Mouse (Mus musculus): ENCODE results near the gene Trpc5os. TPM values are rescaled to one million over a fixed set of nuclear protein-coding genes. Genes with fewer than 3 reads are reported as not detected.

The Trpc5os gene
- polyA plus RNA-seq, 1 experiment from 2014 or later: not detected

Other genes starting within 250 kb of the Trpc5os start
- 10.3 and 11.4 TPM in 2 replicates for gene Alg13, start 138.8 kb upstream of the Trpc5os start, polyA plus RNA-seq (2015; fragmentation: Nextera tagmentation; extraction: Ambion mirVana)
- 0.05 and 0.08 TPM in 2 replicates for gene Trpc5, start 231.6 kb downstream of the Trpc5os start, polyA plus RNA-seq (2015; fragmentation: Nextera tagmentation; extraction: Ambion mirVana)
- gene Rtl4, start 232.3 kb downstream of the Trpc5os start, polyA plus RNA-seq (2015; fragmentation: Nextera tagmentation; extraction: Ambion mirVana): 0.27 and 0.45 TPM in 2 replicates